Mouse (Mus musculus): ENCODE results near the gene Bcl2l12. TPM values are rescaled to one million over a fixed set of nuclear protein-coding genes. Genes with fewer than 3 reads are reported as not detected.
"Not testable (repeated sequence)": the region's sequence is repeated elsewhere in the genome, so short reads cannot be mapped to it uniquely, and the experiment has no call there.

Bcl2l12 gene
- total and polyA plus RNA-seq, 2 experiments from 2014 or later = 22.0 to 25.5 TPM

DNA sequence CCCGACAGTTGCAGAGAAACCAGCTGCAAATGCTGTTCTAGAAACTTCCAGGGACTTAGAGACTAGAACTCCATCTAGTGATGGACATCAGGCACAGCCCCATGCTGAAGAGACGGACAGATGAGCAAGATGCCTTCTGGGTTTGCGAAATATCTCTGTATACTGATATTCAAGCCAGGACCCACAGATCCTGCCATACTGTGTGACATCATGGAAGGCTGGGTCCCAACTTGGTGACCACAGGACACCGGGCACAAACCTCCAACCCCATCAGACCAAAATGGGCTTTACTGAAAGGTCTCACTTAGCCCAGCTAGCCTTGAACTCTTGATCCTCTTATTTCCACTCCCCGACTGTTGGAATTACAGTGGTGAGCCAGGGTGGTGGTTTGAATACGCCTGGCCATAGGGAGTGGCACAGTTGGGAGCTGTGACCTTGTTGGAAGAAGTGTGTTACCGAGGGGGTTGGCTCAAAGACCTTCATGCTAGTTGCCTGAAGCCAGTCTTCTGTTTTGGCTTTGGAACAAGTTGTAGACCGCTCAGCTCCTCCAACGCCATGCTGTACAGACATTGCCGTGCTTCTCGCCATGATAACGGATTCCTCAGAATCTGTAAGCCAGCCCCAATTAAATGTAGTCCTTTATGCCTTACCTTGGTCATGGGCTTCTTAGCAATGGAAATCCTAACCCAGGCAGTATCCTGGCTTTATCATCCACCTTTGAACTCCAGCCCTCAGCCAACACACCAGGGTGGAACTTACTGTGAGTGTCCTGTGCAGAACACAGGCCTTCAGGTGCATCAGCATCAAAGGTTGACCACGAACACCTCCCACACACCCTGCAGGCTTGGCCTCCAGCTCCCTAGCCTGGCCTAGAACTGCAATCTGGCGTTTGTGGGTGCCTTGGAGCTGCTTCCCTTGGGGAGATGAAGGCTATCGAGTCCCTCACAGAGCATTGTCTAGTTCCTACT lies 26.1 kb upstream of the Bcl2l12 start:
- no peak for ATAC-seq (ENCODE audit: insufficient read depth, low read depth)
- Histone ChIP-seq H3K36me3 (replicated peaks; ENCODE audit: control insufficient read depth, insufficient read depth, low read length) (peaks cover 43% of the 10 kb centered on the region), H3K4me2 (ENCODE audit: low read depth, low read length) (no peak overlapping the region), H3K27me3 (ENCODE audit: control insufficient read depth, insufficient read depth, low read length) (no peaks in the 10 kb centered on the region), H3K9me3 (replicated peaks; ENCODE audit: control insufficient read depth, low read length) (no peaks in the 10 kb centered on the region), H3K27ac (ENCODE audit: low read depth) (peak overlapping the region; percentile 25; the same call in 1 of the 2 replicates), H3K4me1 (ENCODE audit: control insufficient read depth, insufficient read depth) (0 out of 2 replicates have a peak, but pooled peaks cover 7% of the 10 kb centered on the region), H3K4me3 (ENCODE audit: low read depth, low read length) (no peak overlapping the region), H3K9ac (replicated peaks; ENCODE audit: low read depth, low read length) (no peak overlapping the region)
- 81% methylated on average over 15 of the region's 15 CpGs for WGBS
- DNase-seq (ENCODE audit: low spot score) = no peak
- TF ChIP-seq EP300 (IDR thresholded peaks at IDR 0.05; ENCODE audit: low read depth) = no peak
- TF ChIP-seq CTCF (IDR thresholded peaks at IDR 0.05; ENCODE audit: low read depth) = no peak

DNA sequence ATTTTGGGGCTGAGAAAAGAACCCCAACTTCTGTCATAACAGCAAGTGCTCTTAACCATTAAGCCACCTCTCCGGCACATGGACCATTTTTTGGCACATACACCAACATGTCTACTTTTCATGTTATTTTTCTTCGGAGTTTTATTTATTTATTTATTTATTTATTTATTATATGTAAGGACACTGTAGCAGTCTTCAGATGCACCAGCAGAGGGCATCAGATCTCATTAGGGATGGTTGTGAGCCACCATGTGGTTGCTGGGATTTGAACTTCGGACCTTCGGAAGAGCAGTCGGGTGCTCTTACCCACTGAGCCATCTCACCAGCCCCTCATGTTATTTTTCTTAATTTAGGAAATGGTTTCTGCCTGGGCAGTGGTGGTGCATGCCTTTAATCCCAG lies 25.2 kb upstream of the Bcl2l12 start:
- not testable (repeated sequence) for H3K27me3 ChIP-seq (ENCODE audit: control insufficient read depth, insufficient read depth, low read length); H3K27ac ChIP-seq (ENCODE audit: low read depth); H3K4me3 ChIP-seq (ENCODE audit: low read depth, low read length); ATAC-seq (ENCODE audit: insufficient read depth, low read depth); H3K9me3 ChIP-seq (replicated peaks; ENCODE audit: control insufficient read depth, low read length); H3K9ac ChIP-seq (replicated peaks; ENCODE audit: low read depth, low read length); H3K4me2 ChIP-seq (ENCODE audit: low read depth, low read length); DNase-seq (ENCODE audit: low spot score); H3K4me1 ChIP-seq (ENCODE audit: control insufficient read depth, insufficient read depth)
- peak; percentile 42 for TF ChIP-seq CTCF (IDR thresholded peaks at IDR 0.05; ENCODE audit: low read depth)
- 73% methylated on average over 5 of the region's 5 CpGs for WGBS
- H3K36me3 ChIP-seq (replicated peaks; ENCODE audit: control insufficient read depth, insufficient read depth, low read length) = peaks cover 36% of the 10 kb centered on the region

DNA sequence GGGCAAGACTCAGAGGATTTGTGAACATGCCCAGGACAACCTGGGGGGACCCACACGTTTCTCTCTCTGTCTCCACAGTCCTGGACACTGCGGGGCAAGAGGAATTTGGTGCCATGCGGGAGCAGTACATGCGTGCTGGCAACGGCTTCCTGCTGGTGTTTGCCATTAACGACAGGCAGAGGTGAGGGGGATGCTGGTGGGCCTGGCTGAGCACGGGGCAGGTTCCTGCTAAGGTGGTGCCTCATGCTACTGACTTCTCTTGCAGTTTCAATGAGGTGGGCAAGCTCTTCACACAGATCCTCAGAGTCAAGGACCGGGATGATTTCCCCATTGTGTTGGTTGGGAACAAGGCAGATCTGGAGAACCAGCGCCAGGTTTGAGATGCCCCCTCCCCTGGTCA lies 21.7 kb upstream of the Bcl2l12 start:
- Histone ChIP-seq H3K9ac (replicated peaks; ENCODE audit: low read depth, low read length) (no peak overlapping the region), H3K4me1 (ENCODE audit: control insufficient read depth, insufficient read depth) (no peaks in the 10 kb centered on the region), H3K4me2 (ENCODE audit: low read depth, low read length) (no peak overlapping the region), H3K27me3 (ENCODE audit: control insufficient read depth, insufficient read depth, low read length) (no peaks in the 10 kb centered on the region), H3K9me3 (replicated peaks; ENCODE audit: control insufficient read depth, low read length) (no peaks in the 10 kb centered on the region), H3K27ac (ENCODE audit: low read depth) (0 out of 2 replicates have a peak overlapping the region, but pooled peaks have one; percentile 100), H3K4me3 (ENCODE audit: low read depth, low read length) (no peak overlapping the region), H3K36me3 (replicated peaks; ENCODE audit: control insufficient read depth, insufficient read depth, low read length) (peaks cover 16% of the 10 kb centered on the region)
- ATAC-seq (ENCODE audit: insufficient read depth, low read depth) (no peak), DNase-seq (ENCODE audit: low spot score) (no peak)
- 72% methylated on average over 9 of the region's 9 CpGs for WGBS
- TF ChIP-seq EP300 (IDR thresholded peaks at IDR 0.05; ENCODE audit: low read depth) (no peak), CTCF (IDR thresholded peaks at IDR 0.05; ENCODE audit: low read depth) (no peak)

DNA sequence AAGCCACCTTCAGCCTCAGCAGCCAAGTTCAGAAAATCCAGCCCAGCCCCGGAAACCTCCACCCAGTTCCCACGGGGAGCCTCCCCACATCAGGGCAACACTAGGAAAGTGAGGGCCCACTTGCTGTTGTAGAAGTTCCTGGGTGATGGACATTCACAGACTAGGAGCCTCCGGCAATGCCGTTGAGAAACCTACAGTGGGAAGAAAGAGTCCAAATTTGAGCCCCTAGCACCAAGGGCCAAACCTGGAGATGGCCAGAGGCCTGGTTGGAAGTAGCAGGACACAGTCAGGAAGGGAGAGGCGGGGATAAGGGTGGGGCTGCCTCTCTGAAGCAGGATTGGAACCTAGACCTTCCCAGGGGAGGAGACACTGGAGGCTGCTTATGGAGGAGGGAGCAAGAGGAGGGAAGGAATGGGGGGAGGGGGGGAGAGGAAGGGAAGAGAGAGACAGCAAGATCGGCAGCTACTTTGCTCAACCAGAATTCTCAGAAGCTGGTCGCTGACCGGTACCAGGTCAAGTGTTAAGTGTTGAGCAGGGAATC lies 20.6 kb upstream of the Bcl2l12 start:
- peaks cover 16% of the 10 kb centered on the region for H3K36me3 ChIP-seq (replicated peaks; ENCODE audit: control insufficient read depth, insufficient read depth, low read length)
- H3K9ac ChIP-seq (replicated peaks; ENCODE audit: low read depth, low read length) = peak overlapping the region; percentile 84
- peaks cover 9% of the 10 kb centered on the region for H3K4me1 ChIP-seq (ENCODE audit: control insufficient read depth, insufficient read depth)
- peak; percentile 79 for DNase-seq (ENCODE audit: low spot score)
- H3K4me2 ChIP-seq (ENCODE audit: low read depth, low read length) = peak overlapping the region; percentile 85
- TF ChIP-seq EP300 (IDR thresholded peaks at IDR 0.05; ENCODE audit: low read depth) (no peak), CTCF (IDR thresholded peaks at IDR 0.05; ENCODE audit: low read depth) (no peak)
- peak overlapping the region; percentile 100 for H3K27ac ChIP-seq (ENCODE audit: low read depth)
- peak overlapping the region; percentile 95 for H3K4me3 ChIP-seq (ENCODE audit: low read depth, low read length)
- 26% methylated on average over 8 of the region's 8 CpGs for whole genome bisulfite sequencing
- no peaks in the 10 kb centered on the region for H3K27me3 ChIP-seq (ENCODE audit: control insufficient read depth, insufficient read depth, low read length)
- H3K9me3 ChIP-seq (replicated peaks; ENCODE audit: control insufficient read depth, low read length) = no peaks in the 10 kb centered on the region
- ATAC-seq (ENCODE audit: insufficient read depth, low read depth) = no peak

DNA sequence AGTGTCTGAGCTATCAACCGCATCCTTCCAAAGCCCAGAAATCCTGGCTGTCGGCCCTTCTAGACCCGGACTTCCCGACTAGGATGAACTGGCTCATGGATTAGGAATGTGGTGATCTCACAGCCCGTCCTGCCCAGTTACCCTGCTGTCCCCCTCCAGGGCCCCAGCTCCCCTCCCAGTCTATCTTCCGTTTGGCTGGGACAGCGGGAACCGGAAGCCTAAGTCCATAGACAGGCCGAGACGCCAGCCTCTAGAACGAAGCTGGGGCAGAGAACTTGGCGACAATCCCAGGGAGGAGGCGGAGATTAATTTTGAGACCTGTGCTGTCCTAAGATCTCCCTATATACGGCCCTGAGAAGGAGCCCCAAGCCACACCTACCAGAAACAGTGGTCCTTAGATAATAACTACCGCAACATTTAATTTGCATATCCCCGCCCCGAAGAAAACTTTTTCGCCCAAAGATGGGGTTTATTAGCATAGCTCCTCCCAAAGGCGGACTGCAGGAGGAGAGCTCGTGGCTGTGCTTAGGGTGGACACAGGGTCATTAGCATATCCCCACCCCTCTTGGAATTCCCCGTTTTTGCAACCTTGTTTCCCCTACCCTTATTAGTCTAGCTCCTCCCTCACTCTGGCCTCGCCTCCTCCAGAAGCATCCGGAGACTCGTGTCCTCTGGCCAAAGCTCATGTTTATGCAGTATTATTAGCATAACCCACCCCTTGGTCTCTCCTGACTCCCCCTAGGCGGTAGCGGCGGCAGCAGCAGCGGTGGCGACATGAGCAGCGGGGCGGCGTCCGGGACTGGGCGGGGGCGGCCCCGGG lies 18.9 kb upstream of the Bcl2l12 start, which contains the start of gene Rras:
Gene Rras (plus strand): TSS at position 720 of the 820 bp plus-strand sequence.
- H3K27ac ChIP-seq (ENCODE audit: low read depth) = peak within 1 kb of the TSS; percentile 100
- WGBS = under 1% methylated on average over 36 of the region's 36 CpGs
- DNase-seq (ENCODE audit: low spot score) = peak; percentile 100
- peaks cover 9% of the 10 kb centered on the region for H3K4me1 ChIP-seq (ENCODE audit: control insufficient read depth, insufficient read depth)
- no peaks in the 10 kb centered on the region for H3K9me3 ChIP-seq (replicated peaks; ENCODE audit: control insufficient read depth, low read length)
- no peaks in the 10 kb centered on the region for H3K27me3 ChIP-seq (ENCODE audit: control insufficient read depth, insufficient read depth, low read length)
- peaks cover 26% of the 10 kb centered on the region for H3K36me3 ChIP-seq (replicated peaks; ENCODE audit: control insufficient read depth, insufficient read depth, low read length)
- peak within 1 kb of the TSS; percentile 85 for H3K4me2 ChIP-seq (ENCODE audit: low read depth, low read length)
- ATAC-seq (ENCODE audit: insufficient read depth, low read depth) = peak; percentile 86
- TF ChIP-seq EP300 (IDR thresholded peaks at IDR 0.05; ENCODE audit: low read depth) = peak; percentile 88
- TF ChIP-seq CTCF (IDR thresholded peaks at IDR 0.05; ENCODE audit: low read depth) = no peak
- peak within 1 kb of the TSS; percentile 95 for H3K4me3 ChIP-seq (ENCODE audit: low read depth, low read length)
- peak within 1 kb of the TSS; percentile 84 for H3K9ac ChIP-seq (replicated peaks; ENCODE audit: low read depth, low read length)

Measured in heart, postnatal 0 days (tissue).